8 mouse cellular contexts compared by ENCODE assay signal in the genomic region with DNA sequence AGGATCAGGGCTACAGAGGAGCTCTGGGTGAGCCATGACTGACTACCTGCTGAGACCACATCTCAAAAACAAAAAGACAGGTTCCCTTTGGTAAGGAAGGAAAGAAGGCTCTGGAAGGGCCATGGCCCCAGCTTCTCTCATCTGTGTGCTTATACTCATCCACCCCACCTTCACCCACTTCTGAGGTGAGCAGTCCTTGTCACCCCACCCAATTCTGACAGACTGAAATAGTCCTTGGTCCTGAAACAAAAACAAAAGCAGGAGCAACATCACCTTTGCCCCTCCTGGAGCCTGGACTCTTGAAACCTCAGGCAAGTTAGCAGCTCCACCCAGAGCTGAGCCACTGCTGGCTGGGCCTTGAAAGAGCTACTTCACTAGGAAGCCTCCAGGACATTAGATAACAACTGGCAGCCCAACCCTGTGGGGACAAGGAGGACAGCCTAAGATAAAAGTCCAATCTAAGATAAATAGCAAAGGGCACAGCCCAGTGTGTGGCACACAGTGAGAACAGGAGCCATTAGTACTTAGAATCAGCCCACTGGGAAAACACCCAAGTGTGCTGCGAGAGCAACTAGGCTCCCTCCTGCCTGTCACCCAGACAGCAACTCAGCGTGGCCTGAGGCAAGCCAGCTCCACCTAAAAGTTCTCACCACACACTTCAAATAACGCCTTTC. TPM values are rescaled to one million over a fixed set of nuclear protein-coding genes. Genes with fewer than 3 reads are reported as not detected.
DNase-seq lines count a peak whose midpoint lies in the region; ATAC-seq lines count a peak whose summit lies in the region.

No protein-coding gene starts in this region.

- intact Hi-C loops in left cerebral cortex, postnatal 4 days (cut with DNase I) = no loop called here

- no peak overlapping the region for H3K27ac ChIP-seq in kidney, embryonic 15.5 days
- H3K27ac ChIP-seq in stomach, embryonic 15.5 days = peak overlapping the region; percentile 52; the same call in 1 of the 2 replicates

- H3K36me3 ChIP-seq in kidney, embryonic 15.5 days = peaks cover 45% of the 10 kb centered on the region
- H3K36me3 ChIP-seq in stomach, embryonic 15.5 days = peaks cover 5% of the 10 kb centered on the region; the same call in 1 of the 2 replicates

- H3K9ac ChIP-seq in kidney, embryonic 15.5 days = no peak overlapping the region
- H3K9ac ChIP-seq in stomach, embryonic 15.5 days = no peak overlapping the region

- peak; percentile 80 for ATAC-seq in kidney, embryonic 15.5 days (replicated peaks; ENCODE audit: low FRiP score)
- peak; percentile 96 for ATAC-seq in stomach, embryonic 15.5 days (ENCODE audit: insufficient read depth, low FRiP score, low read depth)

- H3K4me2 ChIP-seq in kidney, embryonic 15.5 days = no peak overlapping the region
- H3K4me2 ChIP-seq in stomach, embryonic 15.5 days = no peak overlapping the region

- 0 out of 2 replicates have a peak, but pooled peaks cover 11% of the 10 kb centered on the region for H3K4me1 ChIP-seq in kidney, embryonic 15.5 days
- peaks cover 5% of the 10 kb centered on the region; the same call in 1 of the 2 replicates for H3K4me1 ChIP-seq in stomach, embryonic 15.5 days

- no peaks in the 10 kb centered on the region for H3K27me3 ChIP-seq in kidney, embryonic 15.5 days
- H3K27me3 ChIP-seq in stomach, embryonic 15.5 days (replicated peaks) = no peaks in the 10 kb centered on the region

- DNase-seq in lung, postnatal 36 days = peak; percentile 24
- no peak for DNase-seq in lung, postnatal 4 days
- peak; percentile 87 for DNase-seq in c-Kit-positive CD71-positive TER-119-negative erythroid progenitor cells, embryonic 14.5 days (ENCODE audit: low read depth)
- no peak for DNase-seq in left cerebral cortex, postnatal 4 days
- no peak for DNase-seq in cerebellum, adult 11 months
- DNase-seq in right cerebral cortex, postnatal 10 days (ENCODE audit: low spot score in 2 of 2) = no peak

- no peaks in the 10 kb centered on the region for H3K9me3 ChIP-seq in kidney, embryonic 15.5 days (replicated peaks)
- H3K9me3 ChIP-seq in stomach, embryonic 15.5 days = no peaks in the 10 kb centered on the region

- WGBS in kidney, embryonic 15.5 days = 57% methylated on average over 3 of the region's 3 CpGs
- WGBS in stomach, embryonic 15.5 days = 38% methylated on average over 3 of the region's 3 CpGs

- no peak overlapping the region for H3K4me3 ChIP-seq in kidney, embryonic 15.5 days (replicated peaks)
- no peak overlapping the region for H3K4me3 ChIP-seq in stomach, embryonic 15.5 days (replicated peaks)

RNA-seq across cellular contexts. Expression of a gene that starts 18.0 kb away (rescaled TPM):
- polyA plus RNA-seq in kidney, embryonic 15.5 days (2015; fragmentation: Nextera tagmentation; extraction: Ambion mirVana) = 18.5 and 20.1 TPM in 2 replicates
- 13.8 and 15.6 TPM in 2 replicates for polyA plus RNA-seq in stomach, embryonic 15.5 days (2015; fragmentation: Nextera tagmentation; extraction: Ambion mirVana)
- 10 to 100 TPM; 41.6 to 42.0 TPM for total RNA-seq in left cerebral cortex, postnatal 4 days (2021)

RNA-seq across cellular contexts. Expression of a gene that starts 52.0 kb away (rescaled TPM):
- 283 and 284 TPM in 2 replicates for polyA plus RNA-seq in kidney, embryonic 15.5 days (2015; fragmentation: Nextera tagmentation; extraction: Ambion mirVana)
- 229 and 239 TPM in 2 replicates for polyA plus RNA-seq in stomach, embryonic 15.5 days (2015; fragmentation: Nextera tagmentation; extraction: Ambion mirVana)
- total RNA-seq in left cerebral cortex, postnatal 4 days (2021) = 100 to 1,000 TPM; 159 to 163 TPM

RNA-seq across cellular contexts. Expression of a gene that starts 58.8 kb away (rescaled TPM):
- 27.6 and 30.8 TPM in 2 replicates for polyA plus RNA-seq in kidney, embryonic 15.5 days (2015; fragmentation: Nextera tagmentation; extraction: Ambion mirVana)
- 31.5 and 34.5 TPM in 2 replicates for polyA plus RNA-seq in stomach, embryonic 15.5 days (2015; fragmentation: Nextera tagmentation; extraction: Ambion mirVana)
- total RNA-seq in left cerebral cortex, postnatal 4 days (2021) = 10 to 100 TPM; 36.6 to 43.1 TPM

Comparison
In these comparisons a context has a peak if more than half of its experiments do, and no peak if none do; other contexts are left out.
1. DNase-seq: peak in lung, postnatal 36 days (single experiment) and c-Kit-positive CD71-positive TER-119-negative erythroid progenitor cells, embryonic 14.5 days (single experiment); none in lung, postnatal 4 days (0 of 2), left cerebral cortex, postnatal 4 days (single experiment), cerebellum, adult 11 months (single experiment) and right cerebral cortex, postnatal 10 days (0 of 2).